Mouse (Mus musculus) heart, embryonic 14.5 days (tissue): Measurements from ENCODE around the gene Furin. TPM values are rescaled to one million over a fixed set of nuclear protein-coding genes. Genes with fewer than 3 reads are reported as not detected.
A peak's percentile ranks its signal among the peaks of the same experiment; 100 is the strongest.

ENCODE experiments used
- ATAC-seq: fragments of 200-750 bp; cut with Nextera tagmentation; 2 replicates; pipeline ENCODE4 v1.8.0; 2017; ENCODE audit warnings: low read depth, moderate TSS enrichment; ENCODE audit not compliant: insufficient number of reproducible peaks, insufficient read depth, low FRiP score
- H3K27ac ChIP-seq, 2 experiments: fragments of 200-500 bp in 1 of 2; fragments of 300-500 bp in 1 of 2; sonication (generic) in 1 of 2; replicated peaks in 1 of 2; 2 replicates each; pipeline ENCODE4 v1.5.1; 2012 to 2014; ENCODE audit warnings: low read depth in 2 of 2, low read length in 2 of 2, control low read depth in 1 of 2, mild to moderate bottlenecking in 1 of 2, mixed read lengths in 1 of 2; ENCODE audit not compliant: control insufficient read depth in 1 of 2, insufficient read depth in 1 of 2
- H3K27me3 ChIP-seq: fragments of 300-500 bp; sonication (generic); 2 replicates; pipeline ENCODE4 v1.6.1; 2014; ENCODE audit warnings: mild to moderate bottlenecking, low read length, control low read depth; ENCODE audit not compliant: control insufficient read depth, insufficient read depth
- H3K36me3 ChIP-seq: fragments of 300-500 bp; sonication (generic); 2 replicates; pipeline ENCODE4 v1.6.1; 2014; ENCODE audit warnings: mild to moderate bottlenecking, control low read depth, low read length, mixed read lengths; ENCODE audit not compliant: control insufficient read depth, insufficient read depth
- H3K4me1 ChIP-seq, 2 experiments: fragments of 200-500 bp in 1 of 2; fragments of 300-500 bp in 1 of 2; sonication (generic) in 1 of 2; 2 replicates each; pipeline ENCODE4 v1.6.1; 2012 to 2014; ENCODE audit warnings: low read length in 2 of 2, control low read depth in 1 of 2, mixed read lengths in 1 of 2; ENCODE audit not compliant: control insufficient read depth in 2 of 2, insufficient read depth in 2 of 2
- H3K4me2 ChIP-seq: fragments of 300-500 bp; sonication (generic); 2 replicates; pipeline ENCODE4 v1.6.1; 2014; ENCODE audit warnings: mild to moderate bottlenecking, low read length
- H3K4me3 ChIP-seq, 2 experiments: fragments of 200-500 bp in 1 of 2; fragments of 300-500 bp in 1 of 2; sonication (generic) in 1 of 2; 2 replicates each; pipeline ENCODE4 v1.5.1; 2012 to 2014; ENCODE audit warnings: low read length in 2 of 2, mild to moderate bottlenecking in 2 of 2, control low read depth in 1 of 2, low read depth in 1 of 2, moderate library complexity in 1 of 2; ENCODE audit not compliant: control insufficient read depth in 1 of 2, insufficient read depth in 1 of 2
- H3K9ac ChIP-seq: fragments of 300-500 bp; sonication (generic); 2 replicates; pipeline ENCODE4 v1.6.1; 2014; ENCODE audit warnings: mild to moderate bottlenecking, low read length
- H3K9me3 ChIP-seq: fragments of 300-500 bp; sonication (generic); 2 replicates; pipeline ENCODE4 v1.6.1; 2016; ENCODE audit warnings: low read length, control low read depth; ENCODE audit not compliant: control insufficient read depth
- WGBS: fragments of 180-500 bp; shearing (Covaris S2); extraction: QIAGEN DNeasy Blood & Tissue Kit; methylation state at CpG from one replicate; pipeline ENCODE4 v1.1.7; 2014; 5-methylcytosine and 5-hydroxymethylcytosine counted together
- polyA plus RNA-seq: library from polyadenylated mRNA; unstranded; fragments of >200 nt; fragmentation: Nextera tagmentation; extraction: Ambion mirVana; gene quantifications from 2 replicates; pipeline ENCODE4 v1.2.1, GENCODE M21; 2014

Gene Furin
- polyA plus RNA-seq, 1 experiment from 2014 or later, result 25.2 TPM

DNA sequence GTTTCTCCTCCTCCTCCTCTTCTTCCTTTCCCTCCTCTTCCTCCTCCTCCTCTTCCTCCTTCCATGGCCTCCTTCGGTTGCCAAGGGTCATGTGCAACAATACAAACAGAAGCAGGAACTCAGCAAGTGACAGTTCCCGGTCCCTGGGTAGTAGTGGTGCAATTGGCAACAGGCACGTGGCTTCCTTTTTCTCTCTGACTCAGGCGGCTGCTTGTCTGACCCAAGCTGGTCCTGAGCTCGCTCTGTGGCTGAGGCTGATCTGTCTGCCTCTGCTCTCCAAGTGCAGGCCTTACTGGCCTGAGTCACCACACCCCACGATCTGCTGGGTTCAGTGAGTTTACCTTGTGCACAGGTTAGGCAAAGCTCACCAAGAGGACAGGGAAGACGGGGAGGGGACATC lies 21.1 kb upstream of the Furin start:
- Histone ChIP-seq H3K27me3 (no peaks in the 10 kb centered on the region), H3K4me2 (no peak overlapping the region), H3K9me3 (0 out of 2 replicates have a peak, but pooled peaks cover 2% of the 10 kb centered on the region), H3K27ac (0 out of 4 replicates have a peak overlapping the region, but pooled peaks have one; percentile 8 to 28), H3K4me1 (peaks cover 2 to 5% of the 10 kb centered on the region in 2 experiments; a peak in 2 of 4 replicates), H3K36me3 (no peaks in the 10 kb centered on the region), H3K9ac (no peak overlapping the region), H3K4me3 (no peak overlapping the region)
- WGBS, result 57% methylated on average over 7 of the region's 7 CpGs
- no peak for ATAC-seq

DNA sequence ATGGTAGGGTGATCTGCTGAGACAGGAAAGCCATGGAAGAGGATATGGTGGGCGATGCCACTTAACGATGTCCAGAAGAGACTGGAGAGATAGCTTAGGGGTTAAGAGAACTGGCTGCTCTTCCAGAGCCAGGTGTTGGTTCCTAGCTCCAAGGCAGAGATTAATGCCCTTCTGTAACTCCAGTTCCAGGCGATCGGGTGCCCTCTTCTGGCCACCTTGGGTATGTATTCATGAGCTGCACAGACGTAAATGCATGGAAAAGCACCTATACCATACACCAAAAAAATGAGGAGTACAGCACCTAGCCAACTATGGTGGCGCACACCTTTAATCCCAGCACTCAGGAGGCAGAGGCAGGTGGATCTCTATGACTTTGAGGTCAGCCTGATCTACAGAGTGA lies 19.5 kb upstream of the Furin start:
- Histone ChIP-seq H3K27ac (no peak overlapping the region), H3K27me3 (no peaks in the 10 kb centered on the region), H3K4me1 (peaks cover 6 to 11% of the 10 kb centered on the region in 2 experiments; a peak in 3 of 4 replicates), H3K4me3 (no peak overlapping the region), H3K4me2 (no peak overlapping the region), H3K9ac (no peak overlapping the region), H3K36me3 (no peaks in the 10 kb centered on the region), H3K9me3 (0 out of 2 replicates have a peak, but pooled peaks cover 2% of the 10 kb centered on the region)
- ATAC-seq, result no peak
- WGBS, result 85% methylated on average over 6 of the region's 6 CpGs

DNA sequence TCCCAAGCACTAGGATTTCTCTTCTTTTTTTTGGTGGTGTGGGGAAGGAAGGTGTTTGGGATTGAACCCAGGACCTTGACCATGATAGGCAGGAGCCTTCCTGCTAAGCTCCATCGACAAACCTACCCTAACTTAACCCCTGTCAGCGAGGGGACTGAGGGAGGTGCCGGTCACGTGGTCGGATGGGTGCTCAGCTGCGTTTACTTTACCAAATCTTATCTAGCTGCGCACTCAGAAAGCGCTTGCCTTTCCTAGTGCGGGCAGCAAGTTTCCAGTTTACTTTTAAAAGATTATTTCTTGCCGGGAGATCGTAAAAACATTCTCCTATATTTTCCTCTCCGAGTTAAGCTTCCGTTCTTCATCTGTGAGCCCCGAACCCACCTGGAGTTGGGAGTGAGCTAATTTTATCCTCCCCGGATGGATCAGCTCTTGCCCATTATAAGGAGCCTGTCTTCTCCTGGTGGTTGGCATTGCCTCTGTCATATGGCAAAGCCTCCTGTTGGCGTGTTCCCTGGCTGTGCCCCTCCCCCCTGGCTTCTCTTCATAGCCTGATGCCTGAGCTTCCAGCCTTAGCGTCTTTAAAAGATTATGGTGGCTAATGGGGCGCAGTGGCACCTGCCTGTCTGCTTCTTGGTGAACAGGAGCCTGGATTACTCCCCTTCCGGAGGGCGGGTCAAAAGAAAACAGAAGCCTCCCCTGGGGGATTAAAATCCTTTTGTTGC lies 17.7 kb upstream of the Furin start:
- no peak for ATAC-seq
- H3K27me3 ChIP-seq, result no peaks in the 10 kb centered on the region

DNA sequence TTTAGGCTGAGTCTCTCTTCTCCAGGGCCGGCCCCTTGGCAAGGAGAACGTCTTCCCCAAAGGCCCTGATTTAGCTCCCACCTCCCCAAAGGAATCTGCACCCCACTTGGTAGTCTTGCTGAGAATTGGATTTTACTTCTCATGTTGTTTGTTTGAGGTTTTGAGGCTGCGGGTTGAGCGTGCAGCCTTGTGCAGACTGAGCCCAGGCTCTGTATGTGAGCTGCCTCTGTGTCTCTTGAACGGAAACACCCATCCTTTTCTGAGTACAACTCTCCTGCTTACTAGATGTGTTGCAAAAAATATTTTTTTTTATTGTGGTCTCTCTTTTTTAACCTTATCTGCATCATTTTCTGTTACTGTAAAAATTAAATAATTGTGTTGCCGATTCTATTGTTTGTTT lies 16.3 kb upstream of the Furin start:
- Histone ChIP-seq H3K36me3 (no peaks in the 10 kb centered on the region), H3K4me2 (no peak overlapping the region), H3K4me1 (peaks cover 6 to 11% of the 10 kb centered on the region in 2 experiments; a peak in 3 of 4 replicates), H3K9ac (no peak overlapping the region), H3K27ac (no peak overlapping the region), H3K4me3 (no peak overlapping the region), H3K27me3 (no peaks in the 10 kb centered on the region), H3K9me3 (0 out of 2 replicates have a peak, but pooled peaks cover 2% of the 10 kb centered on the region)
- WGBS, result 92% methylated on average over 6 of the region's 6 CpGs
- no peak for ATAC-seq

More for the DNA sequence above, 17.7 kb upstream of the Furin start:
- peaks cover 6 to 11% of the 10 kb centered on the region in 2 experiments; a peak in 3 of 4 replicates for H3K4me1 ChIP-seq
- 0 out of 2 replicates have a peak, but pooled peaks cover 2% of the 10 kb centered on the region for H3K9me3 ChIP-seq
- peak overlapping the region; percentile 8 for H3K9ac ChIP-seq
- 10% methylated on average over 20 of the region's 20 CpGs for WGBS
- peak overlapping the region; percentile 56 for H3K4me2 ChIP-seq
- no peak overlapping the region for H3K27ac ChIP-seq
- no peaks in the 10 kb centered on the region for H3K36me3 ChIP-seq
- H3K4me3 ChIP-seq, result peak overlapping the region; percentile 2 to 14; a peak in 1 of 4 replicates

DNA sequence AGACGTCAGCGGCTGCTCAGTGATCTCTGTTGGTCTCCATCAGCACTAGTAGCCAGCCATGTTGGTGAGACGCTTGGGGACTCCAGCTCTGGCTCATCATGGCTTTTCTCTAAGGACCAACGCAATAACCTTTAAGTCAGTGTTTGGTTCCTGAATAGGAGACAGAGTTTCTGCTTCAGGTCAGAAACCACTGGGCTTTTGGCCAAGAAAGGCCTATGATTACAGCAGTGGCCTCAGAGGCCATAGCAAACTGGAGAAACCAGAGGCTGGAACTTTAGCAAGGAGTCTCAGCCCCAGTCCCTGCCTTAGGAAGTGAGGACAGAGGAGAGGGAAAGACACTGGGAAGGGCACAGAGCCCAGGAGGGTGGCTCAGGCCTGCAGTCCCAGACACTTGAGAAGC lies 15.3 kb upstream of the Furin start:
- ATAC-seq, result no peak
- H3K4me3 ChIP-seq, result no peak overlapping the region
- H3K9me3 ChIP-seq, result 0 out of 2 replicates have a peak, but pooled peaks cover 2% of the 10 kb centered on the region
- 78% methylated on average over 4 of the region's 4 CpGs for WGBS
- H3K4me2 ChIP-seq, result no peak overlapping the region
- H3K9ac ChIP-seq, result no peak overlapping the region
- peaks cover 6 to 11% of the 10 kb centered on the region in 2 experiments; a peak in 3 of 4 replicates for H3K4me1 ChIP-seq
- no peaks in the 10 kb centered on the region for H3K36me3 ChIP-seq
- no peaks in the 10 kb centered on the region for H3K27me3 ChIP-seq
- peak overlapping the region in 1 of 2 experiments; percentile 33; a peak in 1 of 4 replicates for H3K27ac ChIP-seq

DNA sequence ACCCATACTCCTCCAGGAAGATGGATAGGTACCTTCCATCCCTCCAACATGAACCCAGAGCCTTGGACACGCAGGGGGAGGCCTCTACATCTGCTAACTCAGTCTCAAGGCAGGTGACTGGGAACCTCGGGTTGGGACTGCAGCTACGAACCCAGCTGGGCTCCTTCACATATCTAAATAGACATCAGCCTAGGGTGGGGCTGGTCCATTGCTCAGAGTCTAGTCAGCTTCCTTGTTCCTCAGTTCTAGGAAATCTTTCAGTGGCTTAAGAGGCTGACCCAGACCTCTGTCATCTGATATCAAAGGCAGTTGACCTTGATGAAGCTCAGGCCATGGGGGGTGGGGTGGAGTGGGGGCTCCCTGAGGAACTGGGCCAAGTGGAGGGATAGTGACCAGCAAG lies 14.0 kb upstream of the Furin start:
- no peaks in the 10 kb centered on the region for H3K9me3 ChIP-seq
- ATAC-seq, result no peak
- 70% methylated on average over 3 of the region's 3 CpGs for WGBS

DNA sequence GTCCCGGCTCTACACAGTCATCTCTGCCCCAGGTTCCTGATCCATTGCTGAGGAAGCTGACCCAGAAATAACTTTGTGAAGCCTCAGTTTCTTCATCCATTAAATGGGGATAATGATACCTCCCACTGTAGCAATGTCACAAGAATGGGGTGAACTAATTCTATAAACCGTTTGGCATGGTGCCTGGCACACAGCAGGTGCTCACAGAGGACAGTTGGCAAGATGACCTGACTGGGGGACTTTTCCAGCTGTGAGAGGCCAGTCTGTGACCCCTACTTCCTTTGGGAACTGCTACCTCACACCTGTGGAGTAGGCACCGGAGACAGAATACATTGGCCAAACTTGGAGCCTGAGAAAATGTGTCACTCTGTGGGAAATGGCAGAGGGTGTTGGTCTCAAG lies 12.8 kb upstream of the Furin start:
- Histone ChIP-seq H3K27ac (no peak overlapping the region), H3K36me3 (no peaks in the 10 kb centered on the region), H3K4me2 (no peak overlapping the region), H3K4me3 (no peak overlapping the region), H3K4me1 (peaks cover 5 to 7% of the 10 kb centered on the region in 2 experiments; a peak in 3 of 4 replicates), H3K9me3 (no peaks in the 10 kb centered on the region), H3K27me3 (no peaks in the 10 kb centered on the region), H3K9ac (no peak overlapping the region)
- no peak for ATAC-seq
- 80% methylated on average over 3 of the region's 3 CpGs for WGBS

More for the DNA sequence above, 14.0 kb upstream of the Furin start:
- Histone ChIP-seq H3K4me1 (peaks cover 6 to 11% of the 10 kb centered on the region in 2 experiments; a peak in 3 of 4 replicates), H3K27ac (no peak overlapping the region), H3K4me3 (no peak overlapping the region), H3K9ac (no peak overlapping the region), H3K36me3 (no peaks in the 10 kb centered on the region), H3K4me2 (no peak overlapping the region), H3K27me3 (no peaks in the 10 kb centered on the region)
